Mouse (Mus musculus) liver, embryonic 13.5 days (tissue): Measurements from ENCODE around the gene Pik3ca. TPM values are rescaled to one million over a fixed set of nuclear protein-coding genes. Genes with fewer than 3 reads are reported as not detected.
A peak's percentile ranks its signal among the peaks of the same experiment; 100 is the strongest.

Experiments
- ATAC-seq: fragments of 200-750 bp; cut with Nextera tagmentation; 2 replicates; pipeline ENCODE4 v1.8.0; 2017; ENCODE audit warnings: low read depth, mild to moderate bottlenecking, moderate number of reproducible peaks, moderate library complexity
- DNase-seq: peaks from one replicate; pipeline ENCODE4 v3.0.0; 2022
- H3K27ac ChIP-seq: fragments of 300-500 bp; sonication (generic); 2 replicates; pipeline ENCODE4 v1.5.1; 2015; ENCODE audit warnings: moderate library complexity, mild to moderate bottlenecking, inconsistent platforms
- H3K27me3 ChIP-seq: fragments of 300-500 bp; sonication (generic); 2 replicates; pipeline ENCODE4 v1.6.1; 2015; ENCODE audit warnings: mild to moderate bottlenecking, inconsistent platforms
- H3K36me3 ChIP-seq: fragments of 300-500 bp; sonication (generic); 2 replicates; pipeline ENCODE4 v1.6.1; 2015; ENCODE audit warnings: mild to moderate bottlenecking, inconsistent platforms
- H3K4me1 ChIP-seq: fragments of 300-500 bp; sonication (generic); replicated peaks from 2 replicates; pipeline ENCODE4 v1.6.1; 2015; ENCODE audit warnings: inconsistent platforms
- H3K4me2 ChIP-seq: fragments of 300-500 bp; sonication (generic); 2 replicates; pipeline ENCODE4 v1.6.1; 2015; ENCODE audit warnings: inconsistent platforms, mild to moderate bottlenecking, moderate library complexity
- H3K4me3 ChIP-seq: fragments of 300-500 bp; sonication (generic); replicated peaks from 2 replicates; pipeline ENCODE4 v1.5.1; 2015; ENCODE audit warnings: mild to moderate bottlenecking, inconsistent platforms
- H3K9ac ChIP-seq: fragments of 300-500 bp; sonication (generic); 2 replicates; pipeline ENCODE4 v1.6.1; 2015; ENCODE audit warnings: mild to moderate bottlenecking, inconsistent platforms
- H3K9me3 ChIP-seq: fragments of 300-500 bp; sonication (generic); replicated peaks from 2 replicates; pipeline ENCODE4 v1.6.1; 2016; ENCODE audit warnings: inconsistent platforms
- WGBS: fragments of 180-500 bp; shearing (Covaris S2); methylation state at CpG from one replicate; pipeline ENCODE4 v1.1.7; 2015; ENCODE audit not compliant: insufficient replicate concordance; 5-methylcytosine and 5-hydroxymethylcytosine counted together
- polyA plus RNA-seq: library from polyadenylated mRNA; unstranded; fragments of >200 nt; fragmentation: Nextera tagmentation; extraction: Ambion mirVana; gene quantifications from 2 replicates; pipeline ENCODE4 v1.2.1, GENCODE M21; 2015

Pik3ca gene
- polyA plus RNA-seq, 1 experiment from 2014 or later, result 3.0 TPM

DNA sequence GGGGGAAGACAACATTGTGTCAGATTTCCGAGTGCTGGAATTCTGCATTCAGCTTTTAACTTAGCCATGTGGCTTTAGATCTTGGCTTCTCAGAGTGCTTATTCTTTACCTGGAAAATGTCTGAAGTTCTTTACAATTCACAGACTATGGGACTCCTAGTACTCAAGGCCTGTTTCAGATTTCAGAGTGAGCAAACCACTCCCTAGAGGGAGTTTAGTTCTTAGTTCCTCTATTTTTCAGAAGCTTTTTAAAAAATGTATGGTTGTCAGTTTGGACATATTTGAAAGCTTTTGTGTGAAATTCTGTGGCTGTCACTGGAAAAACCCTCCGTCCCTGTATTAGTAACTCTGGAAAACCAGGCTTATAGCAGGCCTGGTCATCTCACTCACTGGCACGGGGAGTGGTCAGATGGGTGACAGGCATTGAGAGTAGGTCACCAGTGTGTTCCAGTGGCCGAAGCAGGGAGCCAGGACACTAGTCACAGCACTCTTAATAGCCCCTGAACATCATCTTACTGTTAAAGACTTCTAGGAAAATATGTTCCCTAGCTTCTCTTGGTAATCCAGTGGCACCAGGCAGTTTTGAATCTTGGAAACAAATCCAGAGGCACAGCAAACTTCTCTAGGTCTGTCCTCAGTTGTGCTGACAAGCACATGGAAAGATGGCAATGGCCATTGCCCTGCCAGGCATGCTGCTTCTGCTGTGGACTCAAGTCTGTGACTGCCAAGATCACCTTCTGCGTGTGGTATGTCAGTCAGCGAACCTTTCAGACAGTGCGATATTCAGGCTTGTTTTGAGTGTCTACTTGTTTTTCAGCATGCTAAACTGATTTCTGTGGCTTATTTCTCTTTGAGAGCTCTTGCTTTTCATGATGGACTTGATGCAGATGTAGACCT lies 5.8 kb downstream of the Pik3ca start:
- no peak for ATAC-seq
- WGBS, result 78% methylated on average over 7 of the region's 7 CpGs
- peaks cover 75% of the 10 kb centered on the region for H3K4me1 ChIP-seq

DNA sequence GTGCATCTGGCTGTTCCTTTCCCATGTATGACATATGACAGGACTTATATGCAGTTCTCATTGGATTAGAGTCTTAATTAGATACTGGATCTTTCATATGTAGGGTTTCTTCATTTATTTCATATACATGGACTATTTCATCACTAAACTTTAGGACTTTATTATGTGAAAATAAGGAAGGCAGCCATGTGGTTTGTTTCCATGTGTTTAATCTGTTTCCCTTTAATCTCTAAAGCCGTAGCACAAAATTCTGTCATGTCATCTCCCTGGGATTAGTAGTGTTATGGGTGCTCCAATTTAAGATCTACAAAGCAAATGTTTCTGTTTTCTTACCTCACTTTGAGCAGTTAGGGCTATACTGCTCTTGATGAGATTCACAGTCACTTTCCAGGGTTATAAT lies 8.2 kb downstream of the Pik3ca start:
- WGBS, result 31% methylated on average over 1 of the region's 1 CpGs
- no peak overlapping the region for H3K4me2 ChIP-seq
- H3K9me3 ChIP-seq, result no peaks in the 10 kb centered on the region
- no peak overlapping the region for H3K9ac ChIP-seq
- peaks cover 62% of the 10 kb centered on the region for H3K4me1 ChIP-seq
- ATAC-seq, result no peak
- H3K4me3 ChIP-seq, result no peak overlapping the region
- no peaks in the 10 kb centered on the region for H3K36me3 ChIP-seq
- H3K27me3 ChIP-seq, result no peaks in the 10 kb centered on the region
- no peak overlapping the region for H3K27ac ChIP-seq
- DNase-seq, result no peak

More for the DNA sequence above, 5.8 kb downstream of the Pik3ca start:
- no peak for DNase-seq
- no peak overlapping the region for H3K4me3 ChIP-seq
- H3K27me3 ChIP-seq, result no peaks in the 10 kb centered on the region
- no peak overlapping the region for H3K4me2 ChIP-seq
- no peak overlapping the region for H3K27ac ChIP-seq
- H3K9me3 ChIP-seq, result no peaks in the 10 kb centered on the region
- no peak overlapping the region for H3K9ac ChIP-seq
- no peaks in the 10 kb centered on the region for H3K36me3 ChIP-seq

DNA sequence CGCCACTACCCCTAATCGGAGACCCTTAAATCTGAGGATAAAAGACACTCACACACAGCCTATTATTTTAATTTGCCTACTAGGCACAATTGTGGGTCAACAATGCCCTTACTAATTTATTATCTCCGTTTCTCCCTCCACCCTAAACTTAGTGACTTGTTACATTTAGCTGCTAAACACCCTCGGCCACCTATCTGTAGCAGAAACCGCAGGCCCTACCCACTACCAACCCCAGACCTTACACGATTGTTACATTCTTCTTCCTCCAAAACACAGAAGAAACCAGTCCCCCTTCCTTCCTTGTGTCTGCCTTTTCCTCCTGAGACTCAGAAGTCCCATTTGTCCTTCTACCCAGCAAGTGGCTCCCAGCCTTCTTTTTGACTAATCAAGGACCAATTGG lies 9.3 kb downstream of the Pik3ca start:
- DNase-seq (no peak), ATAC-seq (peak; percentile 45; the same call in 1 of the 2 replicates)
- no peak overlapping the region for H3K9ac ChIP-seq
- WGBS, result 45% methylated on average over 6 of the region's 6 CpGs
- H3K36me3 ChIP-seq, result no peaks in the 10 kb centered on the region
- H3K9me3 ChIP-seq, result no peaks in the 10 kb centered on the region
- no peaks in the 10 kb centered on the region for H3K27me3 ChIP-seq
- H3K4me1 ChIP-seq, result peaks cover 53% of the 10 kb centered on the region
- H3K4me2 ChIP-seq, result peak overlapping the region; percentile 14; the same call in 1 of the 2 replicates
- H3K27ac ChIP-seq, result no peak overlapping the region
- H3K4me3 ChIP-seq, result no peak overlapping the region

DNA sequence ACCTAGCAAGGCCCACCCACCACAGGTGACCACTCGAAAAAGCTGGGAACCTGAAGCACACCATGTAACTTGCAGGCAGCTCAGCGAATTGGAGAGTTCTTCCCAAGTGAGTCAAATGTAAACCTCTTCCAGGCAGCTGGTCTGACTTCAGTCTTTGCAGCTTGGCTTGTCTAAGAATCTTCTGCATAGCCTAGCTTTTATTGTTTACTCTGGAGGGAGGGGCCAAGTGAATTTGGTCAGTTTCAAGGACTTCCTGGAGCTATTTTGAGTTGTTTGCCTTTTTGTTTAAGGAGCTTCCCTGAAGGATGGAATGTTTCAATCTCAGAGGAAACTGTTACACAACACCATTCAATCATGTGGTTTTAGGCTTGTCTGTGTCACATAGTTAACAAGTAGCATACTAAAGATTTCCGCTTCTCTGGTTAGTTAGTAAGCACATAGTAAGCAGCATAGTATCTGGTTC lies 11.4 kb downstream of the Pik3ca start:
- H3K27me3 ChIP-seq, result no peaks in the 10 kb centered on the region
- DNase-seq (no peak), ATAC-seq (no peak)
- H3K4me1 ChIP-seq, result peaks cover 54% of the 10 kb centered on the region
- no peak overlapping the region for H3K4me2 ChIP-seq
- no peak overlapping the region for H3K27ac ChIP-seq
- no peaks in the 10 kb centered on the region for H3K9me3 ChIP-seq
- WGBS, result 77% methylated on average over 3 of the region's 3 CpGs
- no peak overlapping the region for H3K9ac ChIP-seq
- H3K4me3 ChIP-seq, result no peak overlapping the region
- no peaks in the 10 kb centered on the region for H3K36me3 ChIP-seq

DNA sequence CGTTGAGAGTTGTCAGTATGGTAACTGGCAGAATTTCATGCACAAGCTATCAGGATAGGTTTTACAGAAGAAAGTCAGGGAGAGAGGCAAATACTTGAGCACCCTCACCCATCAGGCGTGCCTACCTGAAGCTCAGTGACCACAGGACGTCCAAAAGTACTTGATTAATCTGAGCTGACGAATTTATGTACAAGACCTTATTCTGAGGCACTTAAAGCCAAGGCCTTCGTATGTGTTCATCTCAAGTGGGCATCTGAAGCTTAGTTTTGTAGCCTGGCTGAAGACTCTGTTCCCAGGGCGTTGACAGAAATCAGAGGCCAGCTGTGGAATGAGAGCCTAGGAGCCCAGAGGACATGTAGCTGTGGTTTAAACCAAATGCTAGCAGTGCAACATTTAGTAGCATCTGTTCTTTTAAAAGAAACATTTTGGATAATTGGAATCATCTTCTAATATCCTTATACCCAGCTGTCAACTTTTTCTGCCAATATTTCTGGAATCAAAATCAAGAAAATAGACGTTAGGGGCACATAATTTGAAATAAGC lies 15.1 kb downstream of the Pik3ca start:
- 68% methylated on average over 7 of the region's 7 CpGs for WGBS
- no peak for ATAC-seq
- Histone ChIP-seq H3K9me3 (no peaks in the 10 kb centered on the region), H3K36me3 (no peaks in the 10 kb centered on the region), H3K4me3 (no peak overlapping the region), H3K4me1 (peaks cover 36% of the 10 kb centered on the region), H3K4me2 (no peak overlapping the region), H3K9ac (no peak overlapping the region), H3K27me3 (no peaks in the 10 kb centered on the region), H3K27ac (no peak overlapping the region)
- DNase-seq, result no peak

DNA sequence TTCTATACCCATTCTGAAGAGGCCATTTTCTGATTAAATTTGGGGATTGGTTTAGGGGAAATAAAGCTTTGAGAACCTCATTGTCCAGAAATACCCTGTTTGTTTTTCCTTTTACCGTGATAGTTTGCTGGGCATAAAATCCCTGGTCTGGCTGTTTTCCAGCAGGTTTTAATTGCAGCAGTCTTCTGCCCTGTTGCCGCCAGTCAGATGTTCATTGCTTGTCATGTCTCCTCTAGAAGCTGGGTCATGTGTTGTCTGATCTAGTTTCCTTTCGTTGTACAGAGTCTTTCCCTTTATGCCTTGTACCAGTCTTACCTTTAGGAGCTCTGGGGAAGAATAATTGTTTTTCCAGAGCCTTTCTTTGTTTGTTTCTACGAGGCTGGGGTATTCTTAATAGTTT lies 16.9 kb downstream of the Pik3ca start:
- ATAC-seq (no peak), DNase-seq (no peak)
- H3K27me3 ChIP-seq, result no peaks in the 10 kb centered on the region
- H3K36me3 ChIP-seq, result no peaks in the 10 kb centered on the region
- no peaks in the 10 kb centered on the region for H3K9me3 ChIP-seq
- H3K4me2 ChIP-seq, result no peak overlapping the region
- H3K4me1 ChIP-seq, result peaks cover 24% of the 10 kb centered on the region
- H3K27ac ChIP-seq, result no peak overlapping the region
- no peak overlapping the region for H3K4me3 ChIP-seq
- 67% methylated on average over 4 of the region's 4 CpGs for WGBS
- H3K9ac ChIP-seq, result no peak overlapping the region

DNA sequence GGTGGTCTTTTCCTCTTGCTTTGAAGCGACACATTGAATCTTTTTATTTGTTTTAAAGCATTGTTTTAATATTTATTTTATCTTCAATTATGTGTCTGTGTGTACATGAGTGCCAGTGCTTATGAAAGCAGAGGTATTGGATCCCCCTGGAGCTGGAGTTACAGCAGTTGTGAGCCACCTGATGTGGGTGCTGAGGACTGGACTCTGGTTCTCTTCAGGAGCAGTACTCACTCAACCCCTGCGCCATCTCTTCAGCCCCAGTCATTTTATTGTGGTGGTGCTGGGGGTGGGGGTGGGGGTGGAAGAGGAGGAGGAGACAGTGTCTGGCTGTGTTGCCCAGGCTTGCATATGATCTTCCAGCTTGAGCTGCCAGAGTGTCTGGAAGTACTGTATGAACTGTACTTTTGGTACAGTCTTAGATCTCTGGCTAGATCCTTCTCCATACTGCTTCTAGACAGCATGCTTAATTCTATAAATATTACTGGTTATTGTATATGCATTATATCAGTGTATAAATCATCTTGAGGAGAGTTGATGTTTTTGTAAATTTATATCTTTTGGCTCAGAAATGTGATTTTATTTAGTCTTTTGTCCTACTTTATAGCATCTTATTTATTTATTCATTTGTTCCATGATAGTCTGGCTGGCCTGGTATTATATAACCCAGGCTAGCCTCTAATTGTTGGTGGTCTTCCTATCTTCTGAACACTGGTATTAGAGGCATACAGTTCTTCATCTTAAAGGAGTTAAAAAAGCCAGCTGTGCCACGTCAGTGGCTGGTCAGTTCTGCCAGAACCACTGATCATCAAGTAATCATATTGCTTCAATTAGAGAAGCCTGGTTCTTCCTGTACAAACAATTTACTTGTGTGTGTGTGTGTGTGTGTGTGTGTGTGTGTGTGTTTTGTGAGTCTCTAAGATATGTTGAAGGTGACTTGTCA lies 18.2 kb downstream of the Pik3ca start:
- Histone ChIP-seq H3K9ac (no peak overlapping the region), H3K9me3 (no peaks in the 10 kb centered on the region), H3K27ac (no peak overlapping the region), H3K36me3 (no peaks in the 10 kb centered on the region), H3K4me3 (no peak overlapping the region), H3K4me1 (peaks cover 24% of the 10 kb centered on the region), H3K27me3 (no peaks in the 10 kb centered on the region), H3K4me2 (no peak overlapping the region)
- WGBS, result 75% methylated on average over 3 of the region's 3 CpGs
- DNase-seq (no peak), ATAC-seq (no peak)

DNA sequence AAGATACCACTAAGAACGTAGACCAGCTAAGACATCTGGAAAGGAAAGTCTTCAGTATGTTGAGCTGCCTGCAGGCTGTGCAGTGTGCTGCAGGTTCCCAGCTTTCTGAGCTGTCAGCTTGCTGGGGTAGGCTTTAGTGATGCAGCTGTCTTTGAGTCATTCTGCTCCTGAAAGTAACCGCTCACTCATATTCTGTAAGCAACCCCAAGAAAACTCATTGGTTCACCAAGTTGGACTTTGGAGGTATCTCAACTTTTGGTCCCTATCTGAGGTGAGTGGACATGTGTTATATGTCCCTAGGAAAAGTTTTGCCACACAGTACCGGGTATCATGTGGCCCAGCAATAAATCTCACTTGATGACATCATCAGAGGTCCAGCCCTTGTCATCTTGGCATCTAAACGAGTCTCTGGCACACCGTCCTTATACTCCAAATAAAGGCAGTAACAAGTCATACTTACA lies 20.3 kb downstream of the Pik3ca start:
- peaks cover 24% of the 10 kb centered on the region for H3K4me1 ChIP-seq
- no peak overlapping the region for H3K9ac ChIP-seq
- no peak for DNase-seq
- H3K27ac ChIP-seq, result no peak overlapping the region
- no peak overlapping the region for H3K4me3 ChIP-seq
- ATAC-seq, result no peak
- H3K27me3 ChIP-seq, result no peaks in the 10 kb centered on the region
- H3K36me3 ChIP-seq, result no peaks in the 10 kb centered on the region
- H3K9me3 ChIP-seq, result no peaks in the 10 kb centered on the region
- no peak overlapping the region for H3K4me2 ChIP-seq
- WGBS, result 70% methylated on average over 5 of the region's 5 CpGs

DNA sequence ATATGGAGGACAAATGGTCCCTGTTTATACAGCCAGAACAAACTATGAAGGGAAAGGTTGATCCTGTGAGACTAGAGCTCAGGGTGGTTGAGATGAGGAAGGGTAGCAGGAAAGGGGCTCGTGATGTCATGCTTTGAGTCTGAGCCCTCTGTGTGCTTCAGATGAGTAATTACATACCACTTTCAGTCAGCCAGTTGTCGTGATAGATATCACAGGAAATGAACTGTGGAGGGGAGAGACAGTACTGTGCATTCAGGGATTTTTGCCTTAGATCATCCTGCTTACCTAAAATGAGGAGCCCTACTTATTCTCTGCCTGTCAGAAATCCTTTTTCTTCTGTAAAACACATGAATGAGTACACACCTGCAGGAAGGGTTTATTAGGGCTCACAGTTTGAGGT lies 22.4 kb downstream of the Pik3ca start:
- no peaks in the 10 kb centered on the region for H3K36me3 ChIP-seq
- no peaks in the 10 kb centered on the region for H3K9me3 ChIP-seq
- H3K4me1 ChIP-seq, result peaks cover 12% of the 10 kb centered on the region
- no peak overlapping the region for H3K4me2 ChIP-seq
- H3K27ac ChIP-seq, result no peak overlapping the region
- ATAC-seq (no peak), DNase-seq (no peak)
- no peak overlapping the region for H3K9ac ChIP-seq
- no peak overlapping the region for H3K4me3 ChIP-seq
- H3K27me3 ChIP-seq, result no peaks in the 10 kb centered on the region
- WGBS, result 36% methylated on average over 2 of the region's 2 CpGs

DNA sequence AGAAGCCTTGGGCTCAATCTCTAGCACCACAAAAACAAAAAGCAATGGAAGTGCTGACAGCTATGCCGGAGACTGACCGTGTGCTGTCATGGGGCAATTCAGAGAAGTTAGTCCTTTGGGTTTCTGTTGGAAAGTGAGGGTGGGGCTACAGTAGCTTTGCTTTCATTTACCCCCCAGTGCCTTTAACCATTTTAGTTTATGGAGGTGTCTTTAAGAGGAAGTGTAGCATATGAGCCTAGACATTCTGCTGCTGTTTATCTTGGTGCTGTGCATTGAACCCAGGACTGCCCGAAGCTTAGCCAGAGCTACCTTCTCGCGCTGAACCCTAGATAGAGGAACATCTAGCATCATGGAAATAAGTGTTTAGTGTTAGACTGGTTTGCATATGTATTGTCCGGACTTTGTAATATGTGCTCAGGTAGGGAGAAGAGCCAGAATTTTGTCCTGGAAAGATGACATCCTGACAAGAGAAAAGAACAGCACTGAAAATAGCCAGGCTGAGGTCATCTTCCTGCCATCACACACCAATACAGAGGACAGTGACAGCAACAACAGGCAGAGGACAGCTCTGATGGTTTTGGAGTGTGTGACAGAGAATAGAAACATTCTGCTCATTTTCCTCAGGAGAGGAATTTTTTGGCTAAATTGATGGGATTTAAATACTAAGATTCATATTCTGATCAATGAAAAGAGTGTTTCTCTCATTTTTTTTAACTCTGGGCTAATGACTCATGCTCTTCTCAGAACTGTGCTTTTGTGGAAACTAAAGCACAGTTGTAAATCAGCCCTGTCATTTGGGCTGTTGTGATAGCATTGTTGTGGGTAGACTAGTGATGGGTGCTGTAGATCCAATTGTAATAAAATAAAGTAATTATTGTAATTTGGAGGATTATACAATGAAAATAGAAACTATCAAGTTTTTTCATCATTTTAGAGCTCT lies 23.9 kb downstream of the Pik3ca start:
- no peak for DNase-seq
- H3K36me3 ChIP-seq, result no peaks in the 10 kb centered on the region
- WGBS, result 69% methylated on average over 6 of the region's 6 CpGs
- H3K4me3 ChIP-seq, result no peak overlapping the region
- H3K27ac ChIP-seq, result no peak overlapping the region
- no peaks in the 10 kb centered on the region for H3K27me3 ChIP-seq
- no peaks in the 10 kb centered on the region for H3K9me3 ChIP-seq
- H3K4me2 ChIP-seq, result no peak overlapping the region
- no peak for ATAC-seq
- peaks cover 7% of the 10 kb centered on the region for H3K4me1 ChIP-seq
- no peak overlapping the region for H3K9ac ChIP-seq
